Mouse (Mus musculus) kidney, embryonic 14.5 days (tissue): ENCODE data around the gene Il17ra. TPM values are rescaled to one million over a fixed set of nuclear protein-coding genes. Genes with fewer than 3 reads are reported as not detected.

Experiments
- ATAC-seq: fragments of 200-750 bp; cut with Nextera tagmentation; 2 replicates; pipeline ENCODE4 v1.8.0; 2017; ENCODE audit warnings: moderate number of reproducible peaks, mild to moderate bottlenecking, moderate TSS enrichment, moderate library complexity; ENCODE audit not compliant: low FRiP score, low TSS enrichment
- H3K27ac ChIP-seq: fragments of 300-500 bp; sonication (generic); 2 replicates; pipeline ENCODE4 v1.5.1; 2014; ENCODE audit warnings: low read depth, mild to moderate bottlenecking, low read length, moderate library complexity, mixed read lengths
- H3K27me3 ChIP-seq: fragments of 300-500 bp; sonication (generic); 2 replicates; pipeline ENCODE4 v1.6.1; 2014; ENCODE audit warnings: mild to moderate bottlenecking, low read length; ENCODE audit not compliant: control insufficient read depth, insufficient read depth
- H3K36me3 ChIP-seq: fragments of 300-500 bp; sonication (generic); 2 replicates; pipeline ENCODE4 v1.6.1; 2014; ENCODE audit warnings: low read length, mixed read lengths; ENCODE audit not compliant: control insufficient read depth, insufficient read depth
- H3K4me1 ChIP-seq: fragments of 300-500 bp; sonication (generic); 2 replicates; pipeline ENCODE4 v1.6.1; 2014; ENCODE audit warnings: low read length, mixed read lengths; ENCODE audit not compliant: control insufficient read depth, insufficient read depth
- H3K4me2 ChIP-seq: fragments of 300-500 bp; sonication (generic); replicated peaks from 2 replicates; pipeline ENCODE4 v1.6.1; 2014; ENCODE audit warnings: low read depth, mild to moderate bottlenecking, low read length
- H3K4me3 ChIP-seq: fragments of 300-500 bp; sonication (generic); 2 replicates; pipeline ENCODE4 v1.5.1; 2014; ENCODE audit warnings: mild to moderate bottlenecking, low read length
- H3K9ac ChIP-seq: fragments of 300-500 bp; sonication (generic); 2 replicates; pipeline ENCODE4 v1.6.1; 2014; ENCODE audit warnings: low read depth, mild to moderate bottlenecking, low read length, moderate library complexity
- H3K9me3 ChIP-seq: fragments of 300-500 bp; sonication (generic); 2 replicates; pipeline ENCODE4 v1.6.1; 2016; ENCODE audit warnings: low read length; ENCODE audit not compliant: control insufficient read depth
- WGBS: fragments of 180-500 bp; shearing (Covaris S2); extraction: QIAGEN DNeasy Blood & Tissue Kit; methylation state at CpG from one replicate; pipeline ENCODE4 v1.1.7; 2014; 5-methylcytosine and 5-hydroxymethylcytosine counted together
- polyA plus RNA-seq: library from polyadenylated mRNA; unstranded; fragments of >200 nt; fragmentation: Nextera tagmentation; extraction: Ambion mirVana; gene quantifications from 2 replicates; pipeline ENCODE4 v1.2.1, GENCODE M21; 2014

Il17ra gene
- polyA plus RNA-seq = 2.3 and 2.4 TPM in 2 replicates

GRCm38 (mm10) chr6:120463086-120463871 lies at the start of gene Il17ra:
Gene Il17ra (plus strand): TSS chr6:120463247.
- Histone ChIP-seq H3K9me3 (no peaks in the 10 kb centered on the region), H3K36me3 (no peaks in the 10 kb centered on the region), H3K27me3 (peaks cover 38% of the 10 kb centered on the region), H3K4me1 (peaks cover 5% of the 10 kb centered on the region; the same call in 1 of the 2 replicates), H3K9ac (peak within 1 kb of the TSS; percentile 15), H3K4me3 (peak within 1 kb of the TSS; percentile 52), H3K4me2 (peak within 1 kb of the TSS; percentile 78), H3K27ac (no peak within 1 kb of the TSS)
- peak; percentile 91 for ATAC-seq
- WGBS = 1% methylated on average over 87 of the region's 90 CpGs

DNA sequence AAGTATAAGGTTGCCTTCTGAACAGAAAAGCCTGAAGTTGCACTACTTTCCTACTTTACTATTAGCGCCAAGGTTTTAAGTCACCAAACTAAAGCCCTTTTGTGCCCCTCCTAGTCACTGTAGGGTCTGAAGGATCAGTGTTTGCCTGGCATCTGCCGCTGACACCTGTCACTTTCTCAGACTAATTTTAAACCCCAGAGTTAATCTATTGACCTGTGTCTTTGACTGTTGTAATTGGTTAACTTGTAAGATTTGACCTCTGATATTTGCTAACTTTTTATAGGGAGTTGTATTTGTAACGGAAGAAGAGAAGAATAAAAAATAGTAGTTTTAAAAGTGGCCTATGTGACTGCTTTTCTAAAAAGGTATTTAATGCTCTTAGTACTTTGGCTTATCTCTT lies 24.9 kb upstream of the Il17ra start:
- H3K4me3 ChIP-seq = no peak overlapping the region
- no peak overlapping the region for H3K9ac ChIP-seq
- ATAC-seq = no peak
- H3K36me3 ChIP-seq = peaks cover 63% of the 10 kb centered on the region
- 93% methylated on average over 3 of the region's 3 CpGs for WGBS
- no peak overlapping the region for H3K4me2 ChIP-seq
- H3K9me3 ChIP-seq = no peaks in the 10 kb centered on the region
- no peak overlapping the region for H3K27ac ChIP-seq
- no peaks in the 10 kb centered on the region for H3K4me1 ChIP-seq
- no peaks in the 10 kb centered on the region for H3K27me3 ChIP-seq

DNA sequence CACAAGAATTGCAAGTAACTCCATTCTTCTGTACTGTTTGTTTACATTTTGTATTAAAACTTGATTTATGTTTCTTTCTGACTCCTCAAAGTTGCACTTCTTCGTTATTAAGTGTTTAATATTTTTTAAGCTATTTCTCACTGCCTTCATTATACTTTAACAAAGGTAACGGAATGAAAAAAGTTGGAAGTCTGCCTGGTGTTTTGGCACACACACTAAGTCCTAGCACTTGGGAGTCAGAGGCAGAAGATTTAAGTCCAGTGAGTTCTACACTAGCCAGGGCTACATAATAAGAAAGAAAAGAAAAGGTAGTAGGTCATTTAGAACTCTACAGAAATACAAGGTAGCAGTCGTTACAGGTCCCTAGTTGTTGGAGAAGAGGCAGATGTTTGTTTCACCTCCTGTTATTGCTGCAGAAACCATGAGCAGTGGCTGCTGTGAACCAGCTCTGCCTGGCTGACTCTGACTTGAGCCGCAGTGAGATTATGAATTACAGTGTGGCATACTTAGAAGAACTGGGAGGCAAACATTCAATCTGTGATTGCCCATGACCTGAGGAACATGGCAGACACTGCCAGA lies 20.8 kb upstream of the Il17ra start:
- Histone ChIP-seq H3K4me1 (no peaks in the 10 kb centered on the region), H3K27ac (no peak overlapping the region), H3K9ac (no peak overlapping the region), H3K9me3 (no peaks in the 10 kb centered on the region), H3K4me2 (no peak overlapping the region), H3K27me3 (no peaks in the 10 kb centered on the region), H3K4me3 (no peak overlapping the region), H3K36me3 (peaks cover 39% of the 10 kb centered on the region)
- WGBS = 92% methylated on average over 4 of the region's 4 CpGs
- ATAC-seq = no peak

DNA sequence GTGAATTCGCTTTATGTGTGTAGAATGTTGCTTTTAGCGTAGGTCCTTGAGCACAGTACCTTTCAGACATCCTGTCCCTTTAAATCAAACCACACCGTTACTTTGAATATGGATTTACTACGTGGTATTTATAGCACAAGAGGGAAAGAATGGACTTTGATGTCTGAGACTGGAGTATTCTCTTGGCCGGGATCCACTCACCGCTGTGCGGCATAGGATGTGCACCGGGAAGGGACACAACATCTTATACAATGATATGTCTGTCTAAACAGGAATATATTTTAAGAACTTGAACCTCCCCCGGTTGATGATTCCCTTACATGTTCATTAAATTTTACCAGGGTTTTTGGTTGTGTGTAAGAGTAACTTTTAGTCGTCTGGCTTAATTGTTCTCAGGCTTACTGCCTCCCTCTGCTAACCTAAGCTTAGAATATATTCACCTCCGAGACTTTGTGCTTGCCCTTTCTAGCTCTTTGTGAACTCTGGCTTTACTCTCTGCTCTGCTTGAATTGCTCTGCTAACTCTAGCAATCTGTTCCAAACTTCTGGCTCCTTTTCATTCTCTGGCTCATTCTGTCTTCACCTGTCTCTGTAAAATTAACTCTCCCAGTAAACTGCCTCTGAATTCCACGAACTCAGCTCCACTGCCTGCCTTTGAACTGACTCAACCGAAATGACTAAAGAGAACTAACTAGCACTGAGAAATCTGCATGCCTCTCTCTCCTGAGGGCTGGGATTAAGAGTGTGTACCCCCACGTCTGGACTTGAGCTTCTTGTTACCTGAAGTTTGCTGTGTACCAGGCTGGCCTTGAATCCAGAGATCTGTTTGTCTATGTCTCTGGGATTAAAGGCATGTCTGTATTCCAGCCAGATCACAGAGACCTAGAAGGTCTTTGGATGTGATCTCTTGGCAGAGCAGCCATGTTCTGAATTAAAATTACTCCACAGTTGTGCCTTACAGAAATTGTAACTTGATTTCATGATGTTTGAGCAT lies 19.4 kb upstream of the Il17ra start:
- H3K9ac ChIP-seq = no peak overlapping the region
- no peaks in the 10 kb centered on the region for H3K4me1 ChIP-seq
- no peak for ATAC-seq
- no peak overlapping the region for H3K4me3 ChIP-seq
- H3K36me3 ChIP-seq = peaks cover 28% of the 10 kb centered on the region
- 82% methylated on average over 14 of the region's 14 CpGs for WGBS
- H3K9me3 ChIP-seq = no peaks in the 10 kb centered on the region
- H3K4me2 ChIP-seq = no peak overlapping the region
- H3K27me3 ChIP-seq = no peaks in the 10 kb centered on the region
- no peak overlapping the region for H3K27ac ChIP-seq

- H3K9ac ChIP-seq = no peak overlapping the region
- H3K27me3 ChIP-seq = no peaks in the 10 kb centered on the region
- WGBS = 84% methylated on average over 3 of the region's 3 CpGs
- no peak overlapping the region for H3K4me2 ChIP-seq
- H3K9me3 ChIP-seq = no peaks in the 10 kb centered on the region
- ATAC-seq = no peak
- no peaks in the 10 kb centered on the region for H3K36me3 ChIP-seq
- no peak overlapping the region for H3K4me3 ChIP-seq
- no peak overlapping the region for H3K27ac ChIP-seq
- no peaks in the 10 kb centered on the region for H3K4me1 ChIP-seq
Observed at GRCm38 (mm10) chr6:120450208-120450607, 12.8 kb upstream of the Il17ra start.

- no peak overlapping the region for H3K27ac ChIP-seq
- H3K27me3 ChIP-seq = no peaks in the 10 kb centered on the region
- H3K4me2 ChIP-seq = no peak overlapping the region
- WGBS = 84% methylated on average over 11 of the region's 11 CpGs
- H3K36me3 ChIP-seq = no peaks in the 10 kb centered on the region
- H3K9ac ChIP-seq = no peak overlapping the region
- H3K4me1 ChIP-seq = no peaks in the 10 kb centered on the region
- H3K9me3 ChIP-seq = no peaks in the 10 kb centered on the region
- no peak for ATAC-seq
- H3K4me3 ChIP-seq = no peak overlapping the region
Observed at GRCm38 (mm10) chr6:120452384-120453102, 10.5 kb upstream of the Il17ra start.

DNA sequence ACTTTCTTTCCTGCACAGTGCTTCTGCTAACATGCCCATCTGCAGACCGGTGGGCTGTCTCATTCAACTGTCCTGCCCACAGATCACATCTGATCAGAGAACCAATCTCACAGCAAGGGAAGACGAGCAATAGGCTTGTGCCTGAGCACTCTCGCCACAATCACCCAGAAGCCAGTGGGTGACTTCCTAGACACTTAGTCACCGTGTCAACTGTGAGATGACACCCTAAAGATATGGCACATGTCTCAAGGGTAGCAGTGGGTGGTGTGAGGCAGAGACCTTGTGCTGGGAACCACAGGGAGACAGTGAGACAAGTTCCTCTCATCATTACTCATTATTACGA lies 10.0 kb upstream of the Il17ra start:
- Histone ChIP-seq H3K4me2 (no peak overlapping the region), H3K9me3 (no peaks in the 10 kb centered on the region), H3K27me3 (no peaks in the 10 kb centered on the region), H3K4me3 (no peak overlapping the region), H3K4me1 (no peaks in the 10 kb centered on the region), H3K36me3 (no peaks in the 10 kb centered on the region), H3K27ac (no peak overlapping the region), H3K9ac (no peak overlapping the region)
- ATAC-seq = no peak
- 77% methylated on average over 5 of the region's 5 CpGs for WGBS

DNA sequence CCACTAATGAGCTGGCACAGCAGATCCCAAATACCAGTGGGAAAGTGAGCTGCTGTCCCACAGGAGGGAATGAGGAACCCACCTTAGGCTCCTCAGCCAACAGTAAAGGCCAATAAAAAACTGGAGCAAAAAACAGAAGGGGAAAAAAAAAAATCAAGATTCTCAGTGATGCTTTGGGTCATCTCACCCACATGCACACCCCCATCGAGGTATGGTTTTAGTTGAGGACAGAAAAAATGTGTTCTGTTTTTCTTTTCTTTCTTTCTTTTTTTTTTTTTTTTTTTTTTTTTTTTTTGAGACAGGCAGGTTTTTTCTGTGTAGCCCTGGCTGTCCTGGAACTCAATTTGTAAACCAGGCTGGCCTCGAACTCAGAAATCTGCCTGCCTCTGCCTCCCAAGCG lies 9.5 kb upstream of the Il17ra start:
- H3K9me3 ChIP-seq = no peaks in the 10 kb centered on the region
- WGBS = 85% methylated on average over 3 of the region's 3 CpGs
- no peaks in the 10 kb centered on the region for H3K36me3 ChIP-seq
- H3K9ac ChIP-seq = no peak overlapping the region
- no peak overlapping the region for H3K4me3 ChIP-seq
- no peak for ATAC-seq
- H3K27ac ChIP-seq = no peak overlapping the region
- no peaks in the 10 kb centered on the region for H3K4me1 ChIP-seq
- no peak overlapping the region for H3K4me2 ChIP-seq
- H3K27me3 ChIP-seq = no peaks in the 10 kb centered on the region
